Mouse (Mus musculus) mouse trophoblast stem cell (cell line): ENCODE measurements around the gene Gtf2ird2.

Experiments used
- in situ Hi-C, 2 experiments: fragments of 300-500 bp; cut with MseI, MboI; formaldehyde crosslinking; loops; 2 replicates in 1 of 2; 3 replicates in 1 of 2; pipeline ENCODE4 v1.15.1; 2025

Gtf2ird2 gene

DNA sequence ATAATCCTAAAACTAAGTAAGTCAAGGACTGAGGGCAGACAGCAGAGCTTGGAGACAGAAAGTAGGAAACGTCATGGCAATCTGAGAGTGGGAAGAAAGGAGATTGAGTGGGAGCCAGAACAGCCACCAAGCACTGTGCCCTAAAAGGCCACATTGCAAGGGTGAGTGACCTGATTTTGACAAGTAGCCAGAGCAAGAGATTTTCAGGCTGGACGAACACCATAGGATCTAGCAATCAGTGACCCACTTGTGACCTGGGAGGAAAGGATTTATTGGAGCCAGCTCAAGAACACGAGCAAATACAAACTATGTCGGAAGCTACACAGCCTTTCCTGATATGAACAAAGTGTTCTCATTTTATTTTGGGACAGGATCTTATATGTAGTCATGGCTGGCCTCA, 1.1 kb upstream of the Gtf2ird2 start:
- in situ Hi-C loops, result no loop called here

DNA sequence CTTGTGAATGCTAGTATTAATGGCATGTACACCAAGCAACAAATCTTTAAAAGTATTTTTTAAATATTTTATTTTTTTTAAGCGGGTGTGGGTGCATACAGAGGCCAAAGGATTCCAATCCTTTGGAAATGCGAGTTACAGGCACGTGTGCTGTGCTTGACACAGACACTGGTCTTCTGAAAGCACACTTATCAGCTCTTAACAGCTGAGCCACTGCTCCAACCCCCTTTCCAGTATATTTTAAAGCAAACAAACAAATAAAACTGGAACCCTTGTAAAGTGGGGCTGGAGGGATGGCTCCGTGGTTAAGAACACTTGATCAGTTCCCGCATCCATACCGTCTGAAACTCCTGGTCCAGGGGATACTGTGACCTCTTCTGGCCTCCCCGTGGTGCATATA, 657 bp upstream of the Gtf2ird2 start:
- in situ Hi-C loops, result no loop called here

DNA sequence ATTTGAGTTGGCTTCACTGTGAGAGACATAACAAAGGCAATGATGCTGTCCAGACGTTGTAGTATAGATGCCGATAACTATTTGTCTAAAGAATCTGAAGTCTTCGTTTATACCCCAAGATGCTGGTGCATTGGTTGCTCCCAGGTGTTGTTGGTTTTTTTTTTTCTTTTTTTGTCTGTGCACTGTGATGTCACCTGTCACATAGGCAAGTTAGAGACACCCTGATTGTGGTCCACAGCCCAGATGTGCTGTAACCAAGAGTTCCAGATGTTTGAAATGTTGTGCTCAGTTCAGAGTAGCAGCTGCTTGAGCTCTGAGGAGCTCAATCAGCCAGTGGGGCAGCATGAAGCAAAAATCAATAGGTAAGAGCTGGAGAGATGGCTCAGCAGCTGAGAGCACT, 2.2 kb downstream of the Gtf2ird2 start:
- in situ Hi-C loops, result loop anchor here (5.0 kb wide), 1 partner anchor 156 kb away; no protein-coding TSS in a partner anchor

DNA sequence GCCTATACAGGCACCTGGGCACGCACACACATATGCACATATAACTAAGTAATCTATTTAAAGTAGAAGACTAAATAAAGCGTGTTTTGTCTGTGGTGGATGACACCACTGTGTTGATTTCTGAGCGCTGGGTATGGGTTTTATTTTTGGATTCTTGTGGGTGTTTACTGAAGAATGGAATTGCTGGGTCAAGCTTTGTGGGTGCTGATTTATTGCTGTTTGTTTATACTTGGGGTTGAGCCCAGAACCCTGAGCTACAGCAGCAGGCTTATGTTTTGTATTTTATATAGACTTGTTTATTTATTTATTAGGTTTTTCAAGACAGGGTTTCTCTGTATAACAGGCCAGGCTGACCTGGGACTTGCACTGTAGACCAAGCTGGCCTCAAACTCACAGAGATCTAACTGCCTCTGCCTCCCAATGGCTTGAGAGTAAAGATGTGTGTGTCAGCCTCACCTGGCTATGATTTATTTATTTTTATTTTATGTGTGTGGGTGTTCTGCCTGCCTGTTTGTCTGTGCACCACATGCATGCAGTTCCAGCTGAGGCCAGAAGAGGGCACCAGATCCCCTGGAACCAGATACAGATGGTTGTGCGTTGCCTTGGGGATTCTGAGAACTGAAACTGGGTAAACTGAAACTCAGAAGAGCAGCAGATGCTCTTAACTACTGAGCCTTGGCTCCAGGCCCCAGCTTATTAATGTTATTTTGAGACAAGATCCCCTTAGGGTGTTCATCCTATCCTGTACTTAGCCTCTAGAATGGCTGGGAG, 3.3 kb downstream of the Gtf2ird2 start:
- in situ Hi-C loops, result loop anchor here (5.0 kb wide), 1 partner anchor 155 kb away; no protein-coding TSS in a partner anchor

DNA sequence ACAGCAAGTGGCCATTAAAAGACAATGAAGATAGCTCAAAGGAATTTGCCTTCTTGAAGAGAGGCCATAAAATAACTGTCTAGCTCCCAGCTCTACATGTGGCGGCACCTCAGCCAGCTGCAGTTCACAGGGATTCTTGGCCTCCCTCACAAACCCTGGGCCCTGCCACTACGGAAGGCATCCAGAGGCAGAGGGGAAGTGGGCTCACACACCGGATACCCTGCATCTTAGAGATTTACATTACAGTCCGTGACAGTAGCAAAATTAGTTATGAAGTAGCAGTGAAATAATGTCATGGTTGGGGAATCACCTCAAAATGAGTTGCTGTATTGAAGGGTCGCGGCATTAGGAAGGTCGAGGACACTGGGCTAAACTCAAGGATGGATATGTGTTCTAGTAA, 4.8 kb downstream of the Gtf2ird2 start:
- in situ Hi-C loops, result loop anchor here (5.0 kb wide), 1 partner anchor 154 kb away; no protein-coding TSS in a partner anchor

DNA sequence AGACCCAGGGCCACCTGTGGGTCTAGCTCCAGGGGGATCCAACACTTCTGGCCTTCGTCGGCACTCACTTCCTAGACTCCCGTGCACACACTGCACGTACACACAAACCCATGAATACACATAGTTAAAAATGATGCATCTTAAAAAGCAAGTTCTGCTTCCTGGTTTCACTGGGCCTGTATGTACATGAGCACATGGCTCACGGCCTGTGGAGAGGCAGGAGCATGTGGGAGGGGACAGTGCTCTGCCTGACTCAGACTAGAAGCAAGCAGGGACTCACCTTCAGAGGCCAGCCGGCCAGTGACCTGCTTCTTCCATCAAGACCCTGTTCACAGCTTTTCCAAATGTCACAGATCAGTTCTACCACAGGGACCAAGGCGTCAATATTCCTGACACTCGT, 9.8 kb downstream of the Gtf2ird2 start:
- in situ Hi-C loops, result no loop called here

DNA sequence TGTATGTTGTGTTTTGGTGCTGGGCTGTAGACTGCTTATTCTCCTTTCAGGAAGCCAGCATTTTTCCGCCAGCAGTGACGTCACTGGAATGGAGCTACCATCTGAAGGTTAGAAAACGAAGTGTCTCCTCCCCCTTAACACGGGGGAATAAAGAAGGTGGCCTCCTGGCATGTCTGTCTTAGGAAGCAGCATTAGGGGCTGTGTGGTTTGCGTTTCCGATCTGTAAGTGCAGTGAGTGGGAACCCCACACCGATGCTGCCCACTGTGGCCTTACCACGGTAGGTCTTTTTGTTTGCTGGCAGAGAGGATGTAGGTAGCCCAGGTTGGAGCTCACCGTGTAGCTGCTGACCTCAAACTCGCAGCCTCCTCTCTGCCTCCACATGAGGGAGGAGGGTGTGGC, 22.9 kb downstream of the Gtf2ird2 start:
- in situ Hi-C loops, result no loop called here

DNA sequence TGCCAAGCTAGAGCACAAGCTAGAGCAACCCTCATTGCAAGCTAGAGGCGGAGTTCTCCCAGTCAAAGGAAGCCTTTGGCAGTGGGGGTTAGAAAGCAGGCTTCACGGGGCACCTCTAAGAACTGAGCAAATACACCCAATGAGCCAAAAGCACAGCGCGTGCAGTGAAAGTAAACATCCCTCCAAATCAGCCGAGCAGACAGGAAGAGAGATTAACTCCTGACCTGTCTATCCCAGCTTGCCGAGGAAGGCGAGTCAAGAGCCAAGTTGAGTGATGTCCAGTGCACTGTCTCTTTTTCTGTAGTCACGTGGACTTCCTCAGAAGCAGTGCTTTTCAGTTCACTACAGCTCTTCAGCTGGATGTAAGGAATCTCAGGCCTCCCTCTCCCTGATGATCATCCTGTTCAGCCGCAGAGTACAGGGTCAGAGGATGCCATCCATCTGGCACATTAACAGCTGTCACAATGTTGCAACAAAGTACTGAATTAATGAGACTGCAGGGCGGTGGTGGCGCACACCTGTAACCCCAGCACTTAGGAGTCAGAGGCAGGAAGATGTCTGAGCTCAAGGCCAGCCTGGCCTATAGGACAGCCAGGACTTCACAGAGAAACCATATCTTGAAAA, 26.2 kb downstream of the Gtf2ird2 start:
- in situ Hi-C loops, result no loop called here

DNA sequence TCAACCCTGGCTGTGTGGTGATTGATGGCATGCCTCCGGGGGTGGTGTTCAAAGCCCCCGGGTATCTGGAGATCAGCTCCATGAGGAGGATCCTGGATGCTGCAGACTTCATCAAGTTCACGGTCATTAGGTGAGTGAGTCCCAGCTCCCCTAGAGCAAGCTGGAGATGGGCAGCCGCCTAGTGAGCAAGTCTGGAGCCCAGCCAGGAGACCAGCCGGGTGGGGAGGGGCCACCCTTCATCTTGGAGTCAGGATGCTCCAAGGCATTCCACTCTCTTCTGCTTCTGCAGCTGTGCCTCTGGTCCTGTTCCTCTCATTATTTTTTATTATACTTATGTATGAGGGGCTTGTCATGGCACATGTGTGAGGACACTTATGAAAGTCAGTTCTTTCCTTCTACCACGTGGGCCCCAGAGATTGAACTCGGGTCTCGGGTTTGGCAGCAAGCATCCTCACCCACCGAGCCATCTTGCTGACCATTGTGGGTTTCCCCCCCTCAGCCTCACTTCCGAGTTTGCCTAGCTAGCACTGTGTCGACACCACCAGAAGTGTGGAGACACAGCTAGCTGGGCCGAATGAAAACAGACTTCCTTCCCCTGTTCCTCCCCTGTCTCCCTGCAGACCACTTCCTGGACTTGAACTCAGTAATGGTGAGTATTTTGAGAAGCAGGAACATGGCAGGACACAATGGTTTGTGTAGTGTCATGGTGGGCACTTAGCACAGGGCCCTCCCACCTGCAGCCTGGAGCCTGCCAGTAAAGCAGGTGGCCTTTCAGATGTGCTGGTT, 30.4 kb downstream of the Gtf2ird2 start:
- in situ Hi-C loops, result no loop called here

DNA sequence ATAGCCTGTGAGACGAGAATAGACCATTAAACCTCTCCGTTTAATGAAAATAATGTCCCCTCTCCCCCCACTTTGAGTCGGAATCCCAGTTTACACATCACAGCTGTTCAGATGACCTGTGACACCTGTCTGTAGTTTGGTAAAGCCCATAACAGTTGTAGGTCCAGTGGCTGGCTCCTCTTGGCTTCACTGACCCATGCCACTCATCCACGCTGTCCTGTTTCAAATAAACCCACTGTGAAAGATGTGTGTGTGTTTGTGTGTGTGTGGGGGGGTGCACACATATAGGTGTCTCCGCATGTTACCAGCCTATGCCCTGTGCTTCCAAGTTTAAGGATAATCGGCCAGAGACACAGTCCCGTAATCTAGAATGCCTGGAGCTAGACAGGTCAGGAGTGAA, 34.1 kb downstream of the Gtf2ird2 start:
- in situ Hi-C loops, result no loop called here

DNA sequence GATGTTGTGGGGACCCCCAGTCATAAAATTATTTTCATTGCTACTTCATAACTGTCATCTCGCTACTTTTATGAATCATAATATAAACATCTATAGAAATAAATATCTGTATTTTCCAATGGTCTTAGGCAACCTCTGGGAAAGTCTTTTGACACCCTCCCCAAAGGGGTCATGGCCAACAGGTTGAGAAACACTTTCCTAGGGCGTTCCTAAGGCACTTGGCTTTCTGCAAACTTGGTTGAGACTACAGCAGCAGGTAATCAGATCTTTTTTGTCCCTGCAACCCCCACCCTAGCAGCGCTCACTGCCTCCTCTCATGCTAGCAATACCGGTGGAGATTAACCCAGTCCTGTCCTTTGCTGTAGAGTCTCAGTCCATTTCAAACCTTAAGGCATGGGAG, 37.5 kb downstream of the Gtf2ird2 start:
- in situ Hi-C loops, result no loop called here

DNA sequence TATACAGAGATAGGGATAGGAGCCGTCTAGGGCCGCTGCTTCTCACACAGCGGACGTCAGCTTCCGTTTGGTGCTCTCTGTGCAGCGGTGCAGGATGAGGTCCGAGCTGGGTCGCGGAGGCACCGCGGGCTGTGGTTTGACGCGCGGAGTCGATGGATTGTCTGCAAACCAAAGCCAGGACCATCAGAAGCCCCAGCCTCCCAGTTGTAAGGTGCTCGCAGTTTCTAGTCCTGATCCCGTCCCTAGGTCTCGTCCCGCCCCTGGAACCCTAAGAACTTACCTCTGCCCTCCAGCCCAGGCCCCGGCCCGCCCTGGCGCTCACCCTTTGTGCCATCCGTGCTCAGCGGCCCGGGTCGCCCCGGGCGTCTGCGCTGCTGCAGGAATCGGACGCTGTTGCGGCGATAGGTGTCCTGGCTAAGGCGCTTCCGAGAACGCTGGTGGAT, 37.9 kb downstream of the Gtf2ird2 start:
- in situ Hi-C loops, result no loop called here

DNA sequence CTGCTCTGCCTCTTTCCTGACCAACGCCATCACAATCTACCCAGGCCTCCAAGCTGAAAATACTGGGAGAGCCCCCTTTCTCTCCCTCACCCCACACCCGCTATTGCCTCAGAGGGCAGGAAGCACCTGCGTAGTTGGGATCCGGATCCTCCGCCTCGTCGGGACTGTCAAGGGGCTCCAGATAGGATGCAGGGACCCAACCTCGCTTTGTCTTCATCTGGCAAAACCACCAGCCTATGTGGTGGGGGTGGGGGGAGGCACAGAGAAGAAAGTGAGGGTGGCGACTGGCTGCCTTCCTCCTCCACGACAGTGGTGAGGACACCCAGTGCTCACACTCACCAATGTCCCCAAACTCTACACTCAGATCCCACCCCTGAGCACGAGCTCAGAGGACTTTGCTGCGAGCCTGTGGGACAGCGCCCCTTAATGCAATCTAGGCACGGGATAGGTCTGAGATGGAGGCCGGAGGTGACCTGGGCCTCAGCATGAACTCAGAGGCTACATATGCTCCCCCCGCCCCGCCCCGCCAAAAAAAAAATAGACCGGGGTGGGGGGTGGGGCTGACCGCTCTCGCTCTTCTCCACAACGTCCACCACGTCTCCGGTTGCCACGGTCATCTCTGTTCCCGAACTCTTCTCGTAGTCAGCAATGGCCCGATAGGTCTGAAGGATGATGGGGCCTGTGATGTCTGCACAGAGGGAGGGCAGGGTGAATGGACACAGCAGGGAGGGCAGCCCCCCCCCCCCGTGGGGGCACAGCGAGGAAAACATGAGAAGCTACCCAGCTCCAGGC, 41.5 kb downstream of the Gtf2ird2 start:
- in situ Hi-C loops, result no loop called here

DNA sequence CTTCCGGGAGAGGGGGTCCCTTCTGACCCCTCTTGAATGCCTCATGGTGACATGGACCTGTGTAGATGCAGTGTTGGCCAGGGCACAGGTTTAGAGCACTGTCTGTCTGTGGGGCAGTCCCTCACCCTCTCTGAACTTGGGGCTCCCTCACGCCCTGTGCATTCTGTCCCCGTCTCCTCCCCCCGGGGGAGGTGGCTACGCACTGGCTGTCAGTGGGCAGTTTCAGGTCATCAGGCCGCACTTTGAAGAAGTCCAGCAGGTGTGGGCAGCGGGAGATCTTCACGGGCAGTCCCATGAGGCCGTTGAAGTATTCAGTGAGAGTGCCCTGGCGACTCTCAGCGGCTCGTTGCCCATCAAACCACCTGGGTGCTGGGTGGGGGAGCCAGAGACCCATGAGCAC, 43.1 kb downstream of the Gtf2ird2 start:
- in situ Hi-C loops, result no loop called here

DNA sequence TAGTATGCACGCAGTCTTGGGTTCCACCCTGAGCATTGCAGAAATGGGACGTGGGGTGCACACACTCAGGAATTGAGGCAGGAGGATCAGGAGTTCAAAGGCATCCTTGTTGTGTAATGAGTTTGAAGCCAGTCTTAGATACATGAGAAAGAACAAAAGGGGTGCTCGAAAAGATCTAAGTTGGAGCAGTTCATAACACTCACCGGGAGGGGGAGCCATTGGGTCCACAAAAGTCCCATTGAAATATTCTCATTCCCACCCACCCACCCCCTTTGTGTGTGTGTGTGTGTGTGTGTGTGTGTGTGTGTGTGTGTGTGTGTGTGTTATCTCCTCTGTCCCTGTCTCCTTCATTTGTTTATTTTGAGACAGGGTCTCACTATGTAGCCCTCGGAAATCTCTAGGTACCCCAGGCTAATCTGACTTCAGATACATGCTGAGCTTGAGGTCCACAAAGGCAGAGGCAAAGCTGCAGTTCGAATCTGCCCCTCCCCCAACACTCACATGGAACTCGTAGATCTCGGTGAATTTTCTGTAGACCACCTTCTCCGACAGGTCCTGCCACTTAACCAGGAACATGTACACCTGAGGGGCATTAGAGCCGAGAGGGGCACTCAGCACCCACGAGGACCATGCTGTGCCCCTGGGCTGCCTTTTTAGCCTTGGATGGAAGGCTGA, 43.9 kb downstream of the Gtf2ird2 start:
- in situ Hi-C loops, result no loop called here

DNA sequence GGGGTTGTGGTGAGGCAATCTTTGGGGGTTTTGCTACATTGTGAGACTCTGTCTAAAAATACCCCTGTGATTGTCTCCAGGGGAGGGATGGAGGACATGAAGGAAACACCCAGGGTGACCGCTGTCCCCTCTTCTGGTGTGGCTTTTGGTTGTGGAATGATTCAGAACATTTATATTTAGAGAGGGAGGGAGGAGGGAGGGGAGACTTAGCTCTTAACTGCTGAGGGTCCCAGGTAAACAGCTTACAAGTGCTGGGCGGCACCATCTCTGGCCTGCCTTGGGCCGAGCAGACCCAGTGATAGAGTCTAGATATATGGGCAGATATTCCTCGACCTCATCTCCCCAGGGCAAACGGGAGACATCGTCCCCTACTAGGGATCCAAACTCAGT, 44.4 kb downstream of the Gtf2ird2 start:
- in situ Hi-C loops, result no loop called here

DNA sequence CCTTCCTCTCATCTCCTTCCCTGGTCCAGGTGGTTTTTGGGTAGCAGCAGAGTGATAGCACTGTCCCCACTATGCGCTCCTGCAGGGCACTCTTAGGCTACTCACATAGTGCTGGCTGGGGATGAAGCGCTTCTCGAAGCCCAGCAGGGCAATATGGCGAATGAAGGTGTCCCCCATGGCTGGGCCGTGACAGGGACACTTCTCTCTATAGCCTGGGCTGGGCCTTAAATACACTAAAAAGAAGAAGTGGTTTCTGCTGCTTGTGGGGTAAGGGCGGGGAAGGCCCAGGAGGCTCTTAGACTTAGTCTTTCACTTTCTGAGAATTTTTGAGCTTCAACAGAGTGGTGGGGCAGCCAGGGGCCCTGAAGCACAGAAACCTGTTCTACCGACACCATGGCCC, 45.6 kb downstream of the Gtf2ird2 start, which contains the start of gene Ncf1:
Ncf1 (minus strand) TSS at position 235 of the 400 bp plus-strand sequence.
- in situ Hi-C loops, result no loop called here

DNA sequence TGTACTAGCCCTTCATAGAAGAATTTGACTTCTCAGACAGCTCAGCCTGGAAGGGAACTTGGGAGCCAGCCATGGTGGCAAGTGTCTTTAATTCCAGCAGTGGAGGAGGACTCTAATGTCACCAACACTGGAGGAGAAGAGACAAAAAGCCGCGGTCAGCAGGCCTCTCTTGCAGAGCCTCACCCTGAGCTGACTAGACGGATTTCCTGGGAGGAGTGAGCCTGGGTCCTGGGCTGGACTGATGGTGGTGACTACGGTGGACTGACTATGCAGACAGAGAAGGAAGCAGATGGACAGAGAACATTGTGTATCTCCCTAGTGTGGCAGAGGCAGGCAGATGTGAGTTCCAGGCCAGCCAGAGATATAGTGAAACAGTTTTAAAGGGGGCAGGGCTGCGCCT, 47.6 kb downstream of the Gtf2ird2 start:
- in situ Hi-C loops, result no loop called here

DNA sequence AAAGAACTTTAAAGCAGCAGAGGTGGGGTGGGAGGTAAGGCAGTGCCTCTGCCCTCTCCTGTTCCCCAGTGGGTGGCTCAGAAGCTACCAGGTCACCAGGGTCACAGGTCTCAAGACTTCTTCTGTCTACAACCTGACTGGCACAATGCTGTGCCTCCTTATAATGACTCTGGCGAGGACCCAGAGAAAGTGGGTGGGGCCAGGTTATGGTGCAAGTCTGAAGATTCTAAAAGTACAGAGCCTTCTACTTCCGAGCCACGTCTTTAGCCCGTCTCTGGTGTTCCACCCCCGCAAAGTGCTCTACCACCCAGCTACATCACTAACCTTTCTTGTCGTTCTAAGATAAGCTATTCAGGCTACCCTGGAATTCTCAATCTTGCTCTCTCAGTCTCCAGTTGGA, 48.3 kb downstream of the Gtf2ird2 start:
- in situ Hi-C loops, result no loop called here

DNA sequence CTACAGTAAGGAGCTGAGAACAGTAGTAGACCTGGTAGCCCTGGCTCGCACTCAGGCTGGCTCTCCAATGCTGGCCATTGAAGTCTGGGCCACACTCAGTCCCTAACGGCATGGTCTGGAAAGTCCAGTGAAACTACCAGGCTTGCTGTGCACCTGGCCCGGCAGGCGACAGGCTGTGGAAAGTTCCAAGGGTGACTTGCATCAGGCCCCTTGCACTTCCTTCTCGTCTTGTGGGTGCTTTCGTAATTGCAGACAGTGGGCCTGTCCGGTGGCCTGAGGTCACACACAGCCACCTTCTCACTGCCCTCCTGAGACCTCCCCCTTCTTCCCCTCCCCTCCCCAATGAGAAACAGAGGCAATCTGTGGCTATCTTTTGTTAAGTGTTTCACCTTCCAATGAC, 48.7 kb downstream of the Gtf2ird2 start:
- in situ Hi-C loops, result no loop called here

DNA sequence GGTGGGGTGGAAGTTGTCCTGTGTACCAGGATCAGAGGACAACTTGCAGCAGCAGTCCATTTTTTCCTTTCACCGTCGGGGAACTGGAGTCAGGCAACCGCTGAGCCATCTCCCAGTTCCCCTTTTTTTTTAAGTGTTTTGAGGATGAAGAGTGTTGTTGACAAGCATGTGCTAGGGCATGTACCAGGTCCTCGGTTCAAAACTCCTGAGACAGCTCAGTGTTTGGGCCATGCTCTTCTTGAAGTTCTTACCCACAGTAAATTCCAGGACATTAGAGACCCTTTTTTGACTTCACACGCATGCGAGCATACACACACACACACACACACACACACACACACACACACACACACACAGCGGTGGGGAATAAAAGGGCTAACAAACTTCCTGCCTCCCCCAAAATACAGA, 49.4 kb downstream of the Gtf2ird2 start:
- in situ Hi-C loops, result no loop called here
